Mouse (Mus musculus) liver, embryonic 15.5 days (tissue): ENCODE measurements around the gene Rtn4rl2. TPM values are rescaled to one million over a fixed set of nuclear protein-coding genes. Genes with fewer than 3 reads are reported as not detected.

ENCODE experiments used
- ATAC-seq: fragments of 200-750 bp; cut with Nextera tagmentation; 2 replicates; pipeline ENCODE4 v1.8.0; 2017; ENCODE audit warnings: moderate number of reproducible peaks, mild to moderate bottlenecking, moderate library complexity; ENCODE audit not compliant: insufficient read depth
- H3K27ac ChIP-seq: fragments of 300-500 bp; sonication (generic); replicated peaks from 2 replicates; pipeline ENCODE4 v1.5.1; 2015; ENCODE audit warnings: mild to moderate bottlenecking, inconsistent platforms
- H3K27me3 ChIP-seq: fragments of 300-500 bp; sonication (generic); 2 replicates; pipeline ENCODE4 v1.6.1; 2015; ENCODE audit warnings: mild to moderate bottlenecking, inconsistent platforms
- H3K36me3 ChIP-seq: fragments of 300-500 bp; sonication (generic); replicated peaks from 2 replicates; pipeline ENCODE4 v1.6.1; 2015; ENCODE audit warnings: moderate library complexity, mild to moderate bottlenecking, inconsistent platforms
- H3K4me1 ChIP-seq: fragments of 300-500 bp; sonication (generic); replicated peaks from 2 replicates; pipeline ENCODE4 v1.6.1; 2015; ENCODE audit warnings: inconsistent platforms
- H3K4me2 ChIP-seq: fragments of 300-500 bp; sonication (generic); 2 replicates; pipeline ENCODE4 v1.6.1; 2015; ENCODE audit warnings: moderate library complexity, mild to moderate bottlenecking, inconsistent platforms
- H3K4me3 ChIP-seq: fragments of 300-500 bp; sonication (generic); replicated peaks from 2 replicates; pipeline ENCODE4 v1.5.1; 2015; ENCODE audit warnings: mild to moderate bottlenecking, inconsistent platforms
- H3K9ac ChIP-seq: fragments of 300-500 bp; sonication (generic); 2 replicates; pipeline ENCODE4 v1.6.1; 2015; ENCODE audit warnings: moderate library complexity, mild to moderate bottlenecking, inconsistent platforms
- H3K9me3 ChIP-seq: fragments of 300-500 bp; sonication (generic); replicated peaks from 2 replicates; pipeline ENCODE4 v1.6.1; 2016; ENCODE audit warnings: inconsistent platforms
- WGBS: fragments of 180-500 bp; shearing (Covaris S2); methylation state at CpG from one replicate; pipeline ENCODE4 v1.1.7; 2015; ENCODE audit warnings: mixed read lengths; ENCODE audit not compliant: insufficient replicate concordance; 5-methylcytosine and 5-hydroxymethylcytosine counted together
- polyA plus RNA-seq: library from polyadenylated mRNA; unstranded; fragments of >200 nt; fragmentation: Nextera tagmentation; extraction: Ambion mirVana; gene quantifications from 2 replicates; pipeline ENCODE4 v1.2.1, GENCODE M21; 2015

The Rtn4rl2 gene
- polyA plus RNA-seq, 1 experiment from 2014 or later: 0.09 TPM

GRCm38 (mm10) chr2:84862231-84862630 lies 24.3 kb downstream of the Rtn4rl2 start:
- no peak overlapping the region for H3K9ac ChIP-seq
- no peaks in the 10 kb centered on the region for H3K9me3 ChIP-seq
- H3K36me3 ChIP-seq: peaks cover 70% of the 10 kb centered on the region
- no peak for ATAC-seq
- no peak overlapping the region for H3K4me2 ChIP-seq
- H3K4me3 ChIP-seq: no peak overlapping the region
- peaks cover 26% of the 10 kb centered on the region for H3K27me3 ChIP-seq
- peaks cover 22% of the 10 kb centered on the region for H3K4me1 ChIP-seq
- no peak overlapping the region for H3K27ac ChIP-seq
- WGBS: 61% methylated on average over 3 of the region's 3 CpGs

GRCm38 (mm10) chr2:84861430-84861829 lies 25.1 kb downstream of the Rtn4rl2 start:
- Histone ChIP-seq H3K4me1 (peaks cover 19% of the 10 kb centered on the region), H3K27ac (no peak overlapping the region), H3K9ac (no peak overlapping the region), H3K4me2 (no peak overlapping the region), H3K4me3 (no peak overlapping the region), H3K9me3 (no peaks in the 10 kb centered on the region), H3K36me3 (peaks cover 78% of the 10 kb centered on the region), H3K27me3 (peaks cover 18% of the 10 kb centered on the region)
- 50% methylated on average over 3 of the region's 3 CpGs for WGBS
- no peak for ATAC-seq

GRCm38 (mm10) chr2:84859991-84860780 lies 26.3 kb downstream of the Rtn4rl2 start:
- 89% methylated on average over 7 of the region's 7 CpGs for WGBS

GRCm38 (mm10) chr2:84858551-84858950 lies 28.0 kb downstream of the Rtn4rl2 start:
- Histone ChIP-seq H3K4me2 (no peak overlapping the region), H3K9me3 (no peaks in the 10 kb centered on the region), H3K27ac (no peak overlapping the region), H3K9ac (no peak overlapping the region), H3K4me3 (no peak overlapping the region), H3K27me3 (no peaks in the 10 kb centered on the region), H3K36me3 (peaks cover 100% of the 10 kb centered on the region), H3K4me1 (peaks cover 22% of the 10 kb centered on the region)
- no peak for ATAC-seq
- 93% methylated on average over 1 of the region's 1 CpGs for whole genome bisulfite sequencing

More at GRCm38 (mm10) chr2:84859991-84860780, 26.3 kb downstream of the Rtn4rl2 start:
- no peak for ATAC-seq
- no peak overlapping the region for H3K4me3 ChIP-seq
- no peak overlapping the region for H3K27ac ChIP-seq
- H3K4me2 ChIP-seq: no peak overlapping the region
- H3K27me3 ChIP-seq: peaks cover 6% of the 10 kb centered on the region
- H3K9ac ChIP-seq: no peak overlapping the region
- no peaks in the 10 kb centered on the region for H3K9me3 ChIP-seq
- peaks cover 14% of the 10 kb centered on the region for H3K4me1 ChIP-seq
- H3K36me3 ChIP-seq: peaks cover 91% of the 10 kb centered on the region

GRCm38 (mm10) chr2:84855732-84856131 lies 30.8 kb downstream of the Rtn4rl2 start:
- Histone ChIP-seq H3K27me3 (no peaks in the 10 kb centered on the region), H3K9ac (no peak overlapping the region), H3K4me3 (no peak overlapping the region), H3K36me3 (peaks cover 100% of the 10 kb centered on the region), H3K4me1 (peaks cover 45% of the 10 kb centered on the region), H3K9me3 (no peaks in the 10 kb centered on the region), H3K4me2 (no peak overlapping the region), H3K27ac (no peak overlapping the region)
- no peak for ATAC-seq
- WGBS: 77% methylated on average over 2 of the region's 2 CpGs

- Histone ChIP-seq H3K4me1 (peaks cover 81% of the 10 kb centered on the region), H3K27ac (peak overlapping the region; percentile 77), H3K36me3 (peaks cover 100% of the 10 kb centered on the region), H3K27me3 (no peaks in the 10 kb centered on the region), H3K9ac (no peak overlapping the region), H3K4me2 (peak overlapping the region; percentile 31; the same call in 1 of the 2 replicates), H3K9me3 (no peaks in the 10 kb centered on the region), H3K4me3 (no peak overlapping the region)
- WGBS: 70% methylated on average over 23 of the region's 23 CpGs
- ATAC-seq: peak; percentile 78
These were observed 35.1 kb downstream of the Rtn4rl2 start for GRCm38 (mm10) chr2:84851130-84852040.

GRCm38 (mm10) chr2:84850407-84851129 lies 35.9 kb downstream of the Rtn4rl2 start:
- Histone ChIP-seq H3K27ac (peak overlapping the region; percentile 77), H3K9me3 (no peaks in the 10 kb centered on the region), H3K27me3 (no peaks in the 10 kb centered on the region), H3K4me1 (peaks cover 84% of the 10 kb centered on the region), H3K36me3 (peaks cover 100% of the 10 kb centered on the region), H3K4me2 (peak overlapping the region; percentile 31; the same call in 1 of the 2 replicates), H3K9ac (no peak overlapping the region), H3K4me3 (no peak overlapping the region)
- 72% methylated on average over 7 of the region's 7 CpGs for WGBS
- peak; percentile 68 for ATAC-seq

- H3K27me3 ChIP-seq: no peaks in the 10 kb centered on the region
- H3K9ac ChIP-seq: no peak overlapping the region
- peak overlapping the region; percentile 54 for H3K27ac ChIP-seq
- 0 out of 2 replicates have a peak overlapping the region, but pooled peaks have one; percentile 10 for H3K4me3 ChIP-seq
- peaks cover 79% of the 10 kb centered on the region for H3K36me3 ChIP-seq
- no peak for ATAC-seq
- H3K9me3 ChIP-seq: no peaks in the 10 kb centered on the region
- H3K4me2 ChIP-seq: peak overlapping the region; percentile 79
- peaks cover 73% of the 10 kb centered on the region for H3K4me1 ChIP-seq
- WGBS: 61% methylated on average over 1 of the region's 1 CpGs
These were observed 41.3 kb downstream of the Rtn4rl2 start for GRCm38 (mm10) chr2:84845226-84845625.

GRCm38 (mm10) chr2:84843654-84844053 lies 42.9 kb downstream of the Rtn4rl2 start:
- no peak for ATAC-seq
- H3K9me3 ChIP-seq: no peaks in the 10 kb centered on the region
- H3K9ac ChIP-seq: peak overlapping the region; percentile 73
- H3K4me3 ChIP-seq: peak overlapping the region; percentile 70
- WGBS: 25% methylated on average over 6 of the region's 6 CpGs
- 0 out of 2 replicates have a peak, but pooled peaks cover 1% of the 10 kb centered on the region for H3K27me3 ChIP-seq
- peak overlapping the region; percentile 94 for H3K27ac ChIP-seq
- H3K4me1 ChIP-seq: peaks cover 63% of the 10 kb centered on the region
- H3K4me2 ChIP-seq: peak overlapping the region; percentile 79
- peaks cover 63% of the 10 kb centered on the region for H3K36me3 ChIP-seq

GRCm38 (mm10) chr2:84841905-84842304 lies 44.6 kb downstream of the Rtn4rl2 start:
- peak overlapping the region; percentile 94 for H3K27ac ChIP-seq

More at GRCm38 (mm10) chr2:84841905-84842304, 44.6 kb downstream of the Rtn4rl2 start:
- no peaks in the 10 kb centered on the region for H3K9me3 ChIP-seq
- H3K27me3 ChIP-seq: 0 out of 2 replicates have a peak, but pooled peaks cover 6% of the 10 kb centered on the region
- H3K4me1 ChIP-seq: peaks cover 63% of the 10 kb centered on the region
- H3K9ac ChIP-seq: peak overlapping the region; percentile 86
- peak overlapping the region; percentile 79 for H3K4me2 ChIP-seq
- H3K36me3 ChIP-seq: peaks cover 46% of the 10 kb centered on the region
- peak; percentile 92 for ATAC-seq
- H3K4me3 ChIP-seq: peak overlapping the region; percentile 70
